Mouse (Mus musculus) kidney, embryonic 16.5 days (tissue): ENCODE measurements around the gene Snph. TPM values are rescaled to one million over a fixed set of nuclear protein-coding genes. Genes with fewer than 3 reads are reported as not detected.
A peak's percentile ranks its signal among the peaks of the same experiment; 100 is the strongest.

Experiments
- ATAC-seq: fragments of 200-750 bp; cut with Nextera tagmentation; 2 replicates; pipeline ENCODE4 v1.8.0; 2017; ENCODE audit warnings: moderate TSS enrichment; ENCODE audit not compliant: low FRiP score, low TSS enrichment
- H3K27ac ChIP-seq: fragments of 300-500 bp; sonication (generic); 2 replicates; pipeline ENCODE4 v1.5.1; 2014; ENCODE audit warnings: low read length
- H3K27me3 ChIP-seq: fragments of 300-500 bp; sonication (generic); 2 replicates; pipeline ENCODE4 v1.6.1; 2014; ENCODE audit warnings: low read length, control low read depth, mixed read lengths; ENCODE audit not compliant: insufficient read depth
- H3K36me3 ChIP-seq: fragments of 300-500 bp; sonication (generic); 2 replicates; pipeline ENCODE4 v1.6.1; 2014; ENCODE audit warnings: low read length, control low read depth, mixed read lengths; ENCODE audit not compliant: insufficient read depth
- H3K4me1 ChIP-seq: fragments of 300-500 bp; sonication (generic); 2 replicates; pipeline ENCODE4 v1.6.1; 2014; ENCODE audit warnings: low read length, control low read depth, mixed read lengths; ENCODE audit not compliant: insufficient read depth
- H3K4me2 ChIP-seq: fragments of 300-500 bp; sonication (generic); replicated peaks from 2 replicates; pipeline ENCODE4 v1.6.1; 2014; ENCODE audit warnings: low read depth, low read length
- H3K4me3 ChIP-seq: fragments of 300-500 bp; sonication (generic); 2 replicates; pipeline ENCODE4 v1.5.1; 2014; ENCODE audit warnings: mild to moderate bottlenecking, low read length
- H3K9ac ChIP-seq: fragments of 300-500 bp; sonication (generic); replicated peaks from 2 replicates; pipeline ENCODE4 v1.6.1; 2014; ENCODE audit warnings: low read length
- H3K9me3 ChIP-seq: fragments of 300-500 bp; sonication (generic); 2 replicates; pipeline ENCODE4 v1.6.1; 2016; ENCODE audit warnings: low read length, control low read depth
- WGBS: fragments of 180-500 bp; shearing (Covaris S2); extraction: QIAGEN DNeasy Blood & Tissue Kit; methylation state at CpG from one replicate; pipeline ENCODE4 v1.1.7; 2014; 5-methylcytosine and 5-hydroxymethylcytosine counted together
- polyA plus RNA-seq: library from polyadenylated mRNA; unstranded; fragments of >200 nt; fragmentation: Nextera tagmentation; extraction: Ambion mirVana; gene quantifications from 2 replicates; pipeline ENCODE4 v1.2.1, GENCODE M21; 2015

Gene Snph
- polyA plus RNA-seq, 1 experiment from 2014 or later: 0.44 TPM

- H3K27me3 ChIP-seq: no peaks in the 10 kb centered on the region
- no peak overlapping the region for H3K4me3 ChIP-seq
- H3K36me3 ChIP-seq: no peaks in the 10 kb centered on the region
- no peak overlapping the region for H3K27ac ChIP-seq
- 54% methylated on average over 9 of the region's 11 CpGs for WGBS
- H3K4me1 ChIP-seq: peaks cover 3% of the 10 kb centered on the region; the same call in 1 of the 2 replicates
- H3K9ac ChIP-seq: no peak overlapping the region
- peak; percentile 49 for ATAC-seq
- no peaks in the 10 kb centered on the region for H3K9me3 ChIP-seq
- no peak overlapping the region for H3K4me2 ChIP-seq
Measured at GRCm38 (mm10) chr2:151605437-151605987, 26.9 kb downstream of the Snph start.

- no peak for ATAC-seq
- no peak overlapping the region for H3K4me3 ChIP-seq
- H3K9me3 ChIP-seq: no peaks in the 10 kb centered on the region
- no peak overlapping the region for H3K4me2 ChIP-seq
- 23% methylated on average over 4 of the region's 4 CpGs for WGBS
- no peak overlapping the region for H3K9ac ChIP-seq
- no peak overlapping the region for H3K27ac ChIP-seq
- H3K27me3 ChIP-seq: no peaks in the 10 kb centered on the region
- H3K4me1 ChIP-seq: peaks cover 3% of the 10 kb centered on the region; the same call in 1 of the 2 replicates
- no peaks in the 10 kb centered on the region for H3K36me3 ChIP-seq
Measured at GRCm38 (mm10) chr2:151603630-151604029, 28.8 kb downstream of the Snph start.

- H3K4me3 ChIP-seq: no peak overlapping the region
Measured at GRCm38 (mm10) chr2:151602106-151602505, 30.3 kb downstream of the Snph start.

GRCm38 (mm10) chr2:151598068-151598467 is 34.3 kb downstream of the Snph start:
- H3K4me1 ChIP-seq: no peaks in the 10 kb centered on the region
- H3K27ac ChIP-seq: no peak overlapping the region
- H3K36me3 ChIP-seq: no peaks in the 10 kb centered on the region
- no peak overlapping the region for H3K9ac ChIP-seq
- H3K4me2 ChIP-seq: no peak overlapping the region
- WGBS: 74% methylated on average over 2 of the region's 2 CpGs
- H3K9me3 ChIP-seq: no peaks in the 10 kb centered on the region
- no peaks in the 10 kb centered on the region for H3K27me3 ChIP-seq
- ATAC-seq: no peak
- no peak overlapping the region for H3K4me3 ChIP-seq

More at GRCm38 (mm10) chr2:151602106-151602505, 30.3 kb downstream of the Snph start:
- no peak overlapping the region for H3K27ac ChIP-seq
- H3K4me2 ChIP-seq: no peak overlapping the region
- 69% methylated on average over 4 of the region's 4 CpGs for WGBS
- H3K4me1 ChIP-seq: peaks cover 3% of the 10 kb centered on the region; the same call in 1 of the 2 replicates
- no peaks in the 10 kb centered on the region for H3K36me3 ChIP-seq
- H3K9me3 ChIP-seq: no peaks in the 10 kb centered on the region
- no peaks in the 10 kb centered on the region for H3K27me3 ChIP-seq
- ATAC-seq: no peak
- no peak overlapping the region for H3K9ac ChIP-seq

GRCm38 (mm10) chr2:151587306-151587705 is 45.1 kb downstream of the Snph start:
- Histone ChIP-seq H3K4me1 (no peaks in the 10 kb centered on the region), H3K27me3 (no peaks in the 10 kb centered on the region), H3K4me2 (no peak overlapping the region), H3K9me3 (no peaks in the 10 kb centered on the region), H3K36me3 (no peaks in the 10 kb centered on the region), H3K9ac (no peak overlapping the region), H3K4me3 (no peak overlapping the region), H3K27ac (no peak overlapping the region)
- peak; percentile 43; the same call in 1 of the 2 replicates for ATAC-seq
- 67% methylated on average over 9 of the region's 9 CpGs for WGBS

DNA sequence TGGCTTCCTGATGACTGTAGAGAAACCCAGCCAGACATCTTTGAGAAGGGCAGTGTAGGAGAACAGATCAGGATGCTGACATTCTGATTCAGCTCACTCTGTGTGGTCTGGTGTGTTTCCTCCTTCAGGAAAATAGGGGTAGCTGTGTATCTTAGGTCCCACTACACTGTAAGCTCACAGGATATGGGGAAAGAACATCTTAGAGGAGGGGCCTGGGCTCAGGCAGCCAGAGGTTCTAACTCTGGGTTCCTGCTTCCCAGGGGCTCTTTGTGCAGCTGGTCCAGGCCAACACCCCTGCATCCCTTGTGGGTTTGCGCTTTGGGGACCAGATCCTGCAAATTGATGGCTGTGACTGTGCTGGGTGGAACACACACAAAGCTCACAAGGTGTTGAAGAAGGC is 45.6 kb downstream of the Snph start:
- ATAC-seq: no peak
- Histone ChIP-seq H3K4me1 (no peaks in the 10 kb centered on the region), H3K4me2 (no peak overlapping the region), H3K4me3 (no peak overlapping the region), H3K27me3 (no peaks in the 10 kb centered on the region), H3K36me3 (no peaks in the 10 kb centered on the region), H3K9ac (no peak overlapping the region), H3K9me3 (no peaks in the 10 kb centered on the region), H3K27ac (no peak overlapping the region)
- 95% methylated on average over 1 of the region's 1 CpGs for WGBS

DNA sequence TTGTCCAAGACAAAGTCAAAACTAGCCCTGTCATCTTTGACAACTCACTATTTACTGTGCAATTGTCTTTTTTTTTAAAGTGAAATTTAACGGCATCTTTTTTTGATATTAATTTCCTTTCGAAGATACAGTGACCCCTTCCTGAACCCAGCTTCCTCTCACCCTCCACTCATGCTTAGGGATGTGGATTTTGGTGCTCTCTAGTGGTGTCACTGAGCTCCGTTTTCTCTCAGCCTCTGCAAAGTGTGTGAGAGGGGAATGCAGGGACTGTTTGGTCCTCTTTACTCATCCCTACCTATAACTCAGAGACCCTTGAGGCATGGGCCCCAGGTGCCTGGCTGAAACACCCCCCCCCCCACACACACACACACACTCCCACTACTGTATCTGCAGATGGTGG is 46.5 kb downstream of the Snph start:
- Histone ChIP-seq H3K27ac (no peak overlapping the region), H3K4me2 (no peak overlapping the region), H3K9ac (no peak overlapping the region), H3K9me3 (no peaks in the 10 kb centered on the region), H3K36me3 (no peaks in the 10 kb centered on the region), H3K4me3 (no peak overlapping the region), H3K4me1 (no peaks in the 10 kb centered on the region), H3K27me3 (no peaks in the 10 kb centered on the region)
- no peak; the same call in 1 of the 2 replicates for ATAC-seq
- 38% methylated on average over 3 of the region's 3 CpGs for WGBS

DNA sequence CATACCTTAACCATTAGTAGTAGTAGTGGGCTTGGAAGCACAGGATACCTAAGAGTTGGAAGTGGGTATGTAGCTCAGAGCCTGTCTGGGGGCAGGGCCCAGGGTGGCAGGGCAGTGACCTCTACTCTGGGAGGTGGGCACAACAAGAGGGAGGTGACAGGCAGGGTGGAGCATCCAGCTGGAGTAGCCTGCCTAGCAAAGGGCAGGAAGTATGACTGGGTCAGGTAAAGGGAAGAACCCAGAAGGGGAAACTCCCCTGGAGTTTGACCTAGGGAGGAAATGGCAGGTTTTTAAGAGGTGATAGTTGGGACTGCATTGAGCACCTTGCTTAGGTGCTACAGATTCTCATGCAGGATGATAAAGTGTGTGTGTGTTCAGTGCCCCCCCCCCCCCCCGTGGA is 51.4 kb downstream of the Snph start:
- no peak overlapping the region for H3K4me3 ChIP-seq
- no peak for ATAC-seq
- no peak overlapping the region for H3K9ac ChIP-seq
- no peaks in the 10 kb centered on the region for H3K27me3 ChIP-seq
- H3K4me1 ChIP-seq: peaks cover 7% of the 10 kb centered on the region
- H3K36me3 ChIP-seq: no peaks in the 10 kb centered on the region
- no peak overlapping the region for H3K4me2 ChIP-seq
- WGBS: 36% methylated on average over 1 of the region's 1 CpGs
- H3K9me3 ChIP-seq: no peaks in the 10 kb centered on the region
- H3K27ac ChIP-seq: no peak overlapping the region

GRCm38 (mm10) chr2:151579183-151579582 is 53.2 kb downstream of the Snph start:
- no peak overlapping the region for H3K9ac ChIP-seq
- no peak overlapping the region for H3K27ac ChIP-seq
- peaks cover 17% of the 10 kb centered on the region for H3K4me1 ChIP-seq
- no peak overlapping the region for H3K4me2 ChIP-seq
- WGBS: 71% methylated on average over 4 of the region's 4 CpGs
- H3K27me3 ChIP-seq: no peaks in the 10 kb centered on the region
- no peaks in the 10 kb centered on the region for H3K9me3 ChIP-seq
- no peak for ATAC-seq
- no peak overlapping the region for H3K4me3 ChIP-seq
- no peaks in the 10 kb centered on the region for H3K36me3 ChIP-seq

GRCm38 (mm10) chr2:151575699-151576389 is 56.5 kb downstream of the Snph start:
- peak; percentile 89 for ATAC-seq
- Histone ChIP-seq H3K4me1 (peaks cover 17% of the 10 kb centered on the region), H3K4me3 (peak overlapping the region; percentile 54), H3K4me2 (peak overlapping the region; percentile 92), H3K27ac (peak overlapping the region; percentile 73), H3K9me3 (no peaks in the 10 kb centered on the region), H3K9ac (peak overlapping the region; percentile 64), H3K36me3 (no peaks in the 10 kb centered on the region), H3K27me3 (no peaks in the 10 kb centered on the region)
- WGBS: under 1% methylated on average over 38 of the region's 38 CpGs
